Mouse (Mus musculus) intestine, embryonic 15.5 days (tissue): Measurements from ENCODE around the gene 1810010D01Rik. TPM values are rescaled to one million over a fixed set of nuclear protein-coding genes. Genes with fewer than 3 reads are reported as not detected.

ENCODE experiments used
- ATAC-seq: fragments of 200-750 bp; cut with Nextera tagmentation; 2 replicates; pipeline ENCODE4 v1.8.0; 2017; ENCODE audit warnings: moderate TSS enrichment, moderate library complexity
- H3K27ac ChIP-seq: fragments of 300-500 bp; sonication (generic); 2 replicates; pipeline ENCODE4 v1.5.1; 2015; ENCODE audit warnings: mild to moderate bottlenecking, inconsistent platforms
- H3K27me3 ChIP-seq: fragments of 300-500 bp; sonication (generic); replicated peaks from 2 replicates; pipeline ENCODE4 v1.6.1; 2015; ENCODE audit warnings: inconsistent platforms
- H3K36me3 ChIP-seq: fragments of 300-500 bp; sonication (generic); 2 replicates; pipeline ENCODE4 v1.6.1; 2015; ENCODE audit warnings: inconsistent platforms
- H3K4me1 ChIP-seq: fragments of 300-500 bp; sonication (generic); replicated peaks from 2 replicates; pipeline ENCODE4 v1.6.1; 2015; ENCODE audit warnings: inconsistent platforms
- H3K4me2 ChIP-seq: fragments of 300-500 bp; sonication (generic); replicated peaks from 2 replicates; pipeline ENCODE4 v1.6.1; 2015; ENCODE audit warnings: mild to moderate bottlenecking, inconsistent platforms
- H3K4me3 ChIP-seq: fragments of 300-500 bp; sonication (generic); replicated peaks from 2 replicates; pipeline ENCODE4 v1.5.1; 2015; ENCODE audit warnings: inconsistent platforms
- H3K9ac ChIP-seq: fragments of 300-500 bp; sonication (generic); 2 replicates; pipeline ENCODE4 v1.6.1; 2015; ENCODE audit warnings: inconsistent platforms
- H3K9me3 ChIP-seq: fragments of 300-500 bp; sonication (generic); 2 replicates; pipeline ENCODE4 v1.6.1; 2016; ENCODE audit warnings: inconsistent platforms
- WGBS: fragments of 180-500 bp; shearing (Covaris S2); methylation state at CpG from one replicate; pipeline ENCODE4 v1.1.7; 2015; 5-methylcytosine and 5-hydroxymethylcytosine counted together
- polyA plus RNA-seq: library from polyadenylated mRNA; unstranded; fragments of >200 nt; fragmentation: Nextera tagmentation; extraction: Ambion mirVana; gene quantifications from 2 replicates; pipeline ENCODE4 v1.2.1, GENCODE M21; 2015

1810010D01Rik gene
- polyA plus RNA-seq, 1 experiment from 2014 or later, result 0.59 TPM

- Histone ChIP-seq H3K4me2 (no peak overlapping the region), H3K27me3 (no peaks in the 10 kb centered on the region), H3K36me3 (no peaks in the 10 kb centered on the region), H3K9ac (no peak overlapping the region), H3K4me1 (peaks cover 11% of the 10 kb centered on the region), H3K4me3 (no peak overlapping the region), H3K9me3 (no peaks in the 10 kb centered on the region), H3K27ac (no peak overlapping the region)
- ATAC-seq, result no peak
- 68% methylated on average over 10 of the region's 10 CpGs for WGBS
Observed at GRCm38 (mm10) chr7:145234841-145235790, 27.2 kb upstream of the 1810010D01Rik start.

GRCm38 (mm10) chr7:145231659-145232058 lies 23.7 kb upstream of the 1810010D01Rik start:
- H3K9ac ChIP-seq, result no peak overlapping the region
- no peak overlapping the region for H3K4me3 ChIP-seq
- no peaks in the 10 kb centered on the region for H3K9me3 ChIP-seq
- no peak overlapping the region for H3K27ac ChIP-seq
- H3K27me3 ChIP-seq, result no peaks in the 10 kb centered on the region
- peaks cover 3% of the 10 kb centered on the region; the same call in 1 of the 2 replicates for H3K4me1 ChIP-seq
- no peak overlapping the region for H3K4me2 ChIP-seq
- 69% methylated on average over 9 of the region's 9 CpGs for WGBS
- no peak for ATAC-seq
- H3K36me3 ChIP-seq, result no peaks in the 10 kb centered on the region

- no peak for ATAC-seq
- no peaks in the 10 kb centered on the region for H3K9me3 ChIP-seq
- peaks cover 15% of the 10 kb centered on the region for H3K4me1 ChIP-seq
- H3K4me2 ChIP-seq, result no peak overlapping the region
- H3K27me3 ChIP-seq, result no peaks in the 10 kb centered on the region
- no peak overlapping the region for H3K4me3 ChIP-seq
- no peak overlapping the region for H3K9ac ChIP-seq
- no peak overlapping the region for H3K27ac ChIP-seq
- H3K36me3 ChIP-seq, result no peaks in the 10 kb centered on the region
- 88% methylated on average over 6 of the region's 6 CpGs for WGBS
Observed at GRCm38 (mm10) chr7:145226641-145227040, 18.7 kb upstream of the 1810010D01Rik start.

DNA sequence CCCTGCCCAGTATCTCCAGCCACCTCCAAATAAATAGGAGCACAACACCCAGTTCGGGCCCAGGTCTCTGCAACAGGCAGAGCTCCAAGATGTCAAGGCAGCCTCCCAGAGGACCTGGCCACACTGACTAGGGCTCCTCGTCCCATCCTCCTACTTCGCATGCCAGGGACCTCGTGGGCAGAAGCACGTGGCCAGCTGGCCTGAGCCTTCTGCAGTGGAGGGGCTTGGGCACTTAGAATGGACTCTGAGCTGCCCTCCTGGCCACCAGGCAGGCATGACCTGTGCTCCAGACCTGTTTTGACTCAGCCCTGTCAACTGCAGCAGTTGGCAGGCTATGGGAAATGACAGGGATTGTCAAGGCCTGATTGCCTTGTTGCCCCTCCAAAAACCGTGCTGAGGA lies 17.7 kb upstream of the 1810010D01Rik start:
- no peak for ATAC-seq

DNA sequence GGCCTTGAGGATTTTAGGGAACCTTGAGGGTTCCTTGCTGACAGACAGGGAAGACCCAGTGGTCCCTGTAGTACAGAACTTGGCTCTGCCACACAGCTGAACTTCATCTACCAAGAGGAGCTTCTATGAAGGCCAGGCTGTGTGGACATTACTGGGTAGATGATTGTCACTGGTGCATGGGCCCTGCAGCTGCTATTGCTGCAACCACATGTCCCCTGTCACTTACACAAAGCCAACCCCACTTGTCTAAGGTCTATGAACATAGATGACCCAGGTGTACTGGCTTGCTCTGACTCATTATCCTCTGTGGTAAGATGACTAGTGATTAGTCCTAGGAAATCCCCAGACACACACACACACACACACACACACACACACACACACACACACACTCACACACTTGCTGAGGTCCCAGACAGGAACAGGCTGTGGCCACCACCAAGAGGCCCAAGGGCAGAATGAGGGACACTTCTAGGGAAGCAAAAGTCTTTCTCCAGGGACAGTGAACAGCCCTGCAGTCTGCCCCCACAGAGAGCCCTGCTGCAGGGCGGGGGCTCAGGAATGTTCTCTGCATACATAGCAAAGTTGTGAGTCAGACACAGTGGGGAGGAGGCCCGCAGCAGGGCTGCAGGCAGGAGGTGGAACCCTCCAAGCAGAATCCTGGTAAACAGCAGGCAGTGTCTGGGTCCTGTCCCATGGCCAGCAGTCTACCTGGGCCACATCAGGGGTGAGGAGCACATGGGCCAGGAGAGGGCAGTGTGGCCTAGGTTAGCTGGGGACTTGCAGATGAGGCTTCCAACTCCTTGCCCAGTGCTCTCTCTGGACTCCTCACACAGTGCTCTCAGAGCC lies 14.1 kb upstream of the 1810010D01Rik start:
- H3K4me3 ChIP-seq, result no peak overlapping the region
- no peak overlapping the region for H3K9ac ChIP-seq
- H3K9me3 ChIP-seq, result no peaks in the 10 kb centered on the region
- no peaks in the 10 kb centered on the region for H3K36me3 ChIP-seq
- peaks cover 20% of the 10 kb centered on the region for H3K4me1 ChIP-seq
- H3K4me2 ChIP-seq, result no peak overlapping the region
- ATAC-seq, result peak; percentile 95
- H3K27me3 ChIP-seq, result no peaks in the 10 kb centered on the region
- peak overlapping the region; percentile 77 for H3K27ac ChIP-seq
- 3% methylated on average over 2 of the region's 2 CpGs for WGBS

More for the DNA sequence above, 17.7 kb upstream of the 1810010D01Rik start:
- Histone ChIP-seq H3K4me1 (peaks cover 20% of the 10 kb centered on the region), H3K27me3 (no peaks in the 10 kb centered on the region), H3K4me2 (no peak overlapping the region), H3K9ac (no peak overlapping the region), H3K36me3 (no peaks in the 10 kb centered on the region), H3K27ac (no peak overlapping the region), H3K9me3 (no peaks in the 10 kb centered on the region), H3K4me3 (no peak overlapping the region)
- 86% methylated on average over 6 of the region's 6 CpGs for WGBS

DNA sequence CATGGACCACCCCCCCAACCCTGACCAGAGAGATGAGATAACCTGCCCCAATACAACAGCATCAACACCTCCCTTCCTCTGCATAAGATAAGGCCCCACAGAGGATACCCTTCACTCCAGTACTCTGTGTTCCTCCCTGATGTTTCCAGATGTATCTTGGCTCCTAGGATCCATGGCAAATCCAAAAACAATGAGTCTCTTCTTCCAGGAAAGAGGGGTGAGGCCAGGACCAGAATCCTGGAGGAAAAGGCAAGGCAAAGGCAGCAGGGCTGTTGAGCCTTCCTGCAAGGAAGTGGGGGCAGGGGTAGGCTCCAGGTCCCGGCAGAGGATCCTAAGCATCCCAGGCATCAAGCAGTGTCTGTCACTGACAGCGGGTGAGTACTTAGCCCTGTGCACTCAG lies 13.4 kb upstream of the 1810010D01Rik start:
- Histone ChIP-seq H3K36me3 (no peaks in the 10 kb centered on the region), H3K4me2 (no peak overlapping the region), H3K4me1 (peaks cover 22% of the 10 kb centered on the region), H3K4me3 (no peak overlapping the region), H3K9ac (no peak overlapping the region), H3K27ac (peak overlapping the region; percentile 77), H3K27me3 (no peaks in the 10 kb centered on the region), H3K9me3 (no peaks in the 10 kb centered on the region)
- ATAC-seq, result no peak
- 29% methylated on average over 2 of the region's 2 CpGs for WGBS

DNA sequence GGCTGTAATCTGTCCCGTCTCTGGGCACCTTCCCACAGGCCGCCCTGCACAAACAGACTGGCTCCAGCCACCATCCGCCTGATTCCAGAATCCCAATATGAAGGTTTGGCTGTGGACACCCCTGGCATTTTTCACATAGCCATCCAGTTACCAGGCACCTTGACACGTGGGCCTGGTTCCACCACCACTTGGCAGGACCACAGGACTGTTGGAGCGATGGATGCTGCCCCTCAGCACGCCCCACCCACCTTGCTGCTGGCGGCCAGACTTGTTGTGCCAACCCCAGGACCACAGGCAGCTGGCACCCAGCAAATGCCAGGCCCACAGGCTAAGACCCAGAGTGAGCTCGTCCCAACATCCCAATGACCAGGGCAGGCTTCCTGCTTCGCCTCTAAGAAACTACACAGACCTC lies 11.5 kb upstream of the 1810010D01Rik start:
- Histone ChIP-seq H3K9ac (no peak overlapping the region), H3K4me1 (peaks cover 23% of the 10 kb centered on the region), H3K4me3 (no peak overlapping the region), H3K4me2 (no peak overlapping the region), H3K27ac (no peak overlapping the region), H3K36me3 (no peaks in the 10 kb centered on the region), H3K9me3 (no peaks in the 10 kb centered on the region), H3K27me3 (no peaks in the 10 kb centered on the region)
- no peak for ATAC-seq
- WGBS, result 81% methylated on average over 9 of the region's 9 CpGs

DNA sequence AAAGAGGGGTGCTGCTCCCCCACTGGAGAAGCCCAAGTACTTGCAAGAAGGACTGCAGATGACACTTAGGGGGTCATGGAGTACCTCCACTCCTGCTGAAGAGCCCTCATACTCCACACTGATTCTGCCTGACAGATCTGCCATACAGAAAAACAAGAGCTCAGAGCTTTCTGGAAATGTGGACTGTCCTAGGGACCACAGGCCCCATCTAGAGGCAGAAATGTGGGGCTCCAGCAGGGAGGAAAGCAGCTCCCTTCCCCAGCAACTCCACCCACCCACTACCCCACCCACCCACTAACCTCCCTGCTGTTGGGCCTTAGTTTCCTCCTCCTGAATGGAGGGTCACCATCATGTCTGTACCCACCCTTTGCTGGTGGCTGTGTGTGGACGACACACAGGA lies 8.7 kb upstream of the 1810010D01Rik start:
- Histone ChIP-seq H3K9ac (no peak overlapping the region), H3K27me3 (no peaks in the 10 kb centered on the region), H3K4me1 (peaks cover 15% of the 10 kb centered on the region), H3K4me3 (no peak overlapping the region), H3K36me3 (no peaks in the 10 kb centered on the region), H3K9me3 (no peaks in the 10 kb centered on the region), H3K4me2 (no peak overlapping the region), H3K27ac (no peak overlapping the region)
- WGBS, result 29% methylated on average over 1 of the region's 1 CpGs
- peak; percentile 57 for ATAC-seq

DNA sequence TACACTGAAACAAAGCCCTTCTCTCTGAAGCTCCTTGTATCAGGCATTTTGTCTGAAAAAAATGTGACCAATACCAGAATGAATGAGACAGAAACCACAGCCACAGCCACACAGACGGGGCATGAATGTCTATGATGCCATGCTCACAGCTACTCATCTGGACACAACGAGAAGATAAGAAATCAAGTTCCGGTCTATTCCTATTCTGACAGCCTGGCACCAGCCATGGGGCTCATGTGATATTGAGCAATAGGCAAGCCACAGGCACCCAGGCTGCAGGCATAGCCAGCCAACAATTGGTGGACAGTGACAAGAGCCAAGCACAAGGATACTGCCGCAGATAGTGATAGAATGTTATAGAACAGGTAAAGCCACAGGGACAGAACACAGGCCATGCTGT lies 7.6 kb upstream of the 1810010D01Rik start:
- H3K27me3 ChIP-seq, result no peaks in the 10 kb centered on the region
- no peaks in the 10 kb centered on the region for H3K9me3 ChIP-seq
- no peaks in the 10 kb centered on the region for H3K36me3 ChIP-seq
- ATAC-seq, result no peak
- peaks cover 16% of the 10 kb centered on the region for H3K4me1 ChIP-seq
- no peak overlapping the region for H3K4me2 ChIP-seq
- H3K4me3 ChIP-seq, result no peak overlapping the region
- H3K9ac ChIP-seq, result no peak overlapping the region
- no peak overlapping the region for H3K27ac ChIP-seq
- 87% methylated on average over 4 of the region's 4 CpGs for WGBS

DNA sequence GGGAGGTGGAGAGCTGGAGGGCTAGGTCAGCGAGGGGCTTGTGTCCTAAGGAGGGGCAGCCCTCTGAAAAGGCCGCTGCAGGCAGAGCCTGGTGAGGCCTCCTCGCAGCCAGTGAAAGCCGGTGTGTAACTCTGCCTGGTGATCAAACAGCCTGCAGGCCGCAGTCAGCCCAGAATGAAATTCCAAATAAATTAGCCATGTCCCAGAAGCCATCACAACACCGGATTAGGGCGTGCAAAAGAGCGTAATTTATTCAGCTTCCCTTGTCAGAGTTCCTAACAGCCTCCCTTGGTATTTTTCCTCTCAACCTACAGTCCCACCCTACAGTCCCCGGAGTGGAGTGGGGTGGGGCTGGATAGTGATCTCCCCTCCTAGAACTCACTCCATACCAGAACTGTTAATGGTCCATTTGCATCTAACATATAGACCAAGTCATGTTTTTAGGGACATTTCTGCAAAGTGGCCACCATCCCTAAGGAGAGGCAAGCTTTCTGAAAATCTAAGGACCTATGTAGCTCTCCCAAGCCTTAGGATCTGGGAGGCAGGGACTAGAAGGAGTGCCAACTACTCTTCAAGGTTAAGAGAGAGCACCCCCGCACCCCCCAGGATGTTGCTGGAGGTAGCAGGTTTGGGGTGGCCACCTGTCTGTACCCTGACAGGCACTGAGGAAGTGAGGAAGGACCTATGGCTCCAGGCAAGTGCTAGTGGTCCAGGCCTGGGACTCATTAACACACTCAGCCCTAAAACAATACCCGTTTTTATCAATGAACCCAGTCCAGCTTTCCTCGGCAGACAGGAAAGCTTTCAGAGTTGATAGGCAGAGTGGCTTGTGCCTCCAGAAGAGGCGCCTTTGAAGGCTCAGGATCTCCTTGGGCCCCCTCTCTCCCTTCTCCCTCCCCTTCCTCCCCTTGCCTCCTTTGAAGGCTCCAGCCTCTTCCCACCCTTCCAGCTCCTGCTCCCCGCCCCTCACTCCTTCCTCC lies 4.1 kb upstream of the 1810010D01Rik start:
- WGBS, result 28% methylated on average over 14 of the region's 14 CpGs
- Histone ChIP-seq H3K27ac (no peak overlapping the region), H3K36me3 (no peaks in the 10 kb centered on the region), H3K27me3 (no peaks in the 10 kb centered on the region), H3K4me1 (peaks cover 20% of the 10 kb centered on the region), H3K9ac (no peak overlapping the region), H3K9me3 (no peaks in the 10 kb centered on the region), H3K4me2 (no peak overlapping the region), H3K4me3 (no peak overlapping the region)
- ATAC-seq, result no peak

- no peak for ATAC-seq
- H3K36me3 ChIP-seq, result no peaks in the 10 kb centered on the region
- no peak overlapping the region for H3K4me2 ChIP-seq
- H3K4me3 ChIP-seq, result no peak overlapping the region
- no peak overlapping the region for H3K27ac ChIP-seq
- WGBS, result 67% methylated on average over 4 of the region's 4 CpGs
- H3K27me3 ChIP-seq, result no peaks in the 10 kb centered on the region
- peaks cover 30% of the 10 kb centered on the region for H3K4me1 ChIP-seq
- H3K9me3 ChIP-seq, result no peaks in the 10 kb centered on the region
- H3K9ac ChIP-seq, result no peak overlapping the region
Observed at GRCm38 (mm10) chr7:145210477-145211070, 2.7 kb upstream of the 1810010D01Rik start.
